Mouse (Mus musculus): ENCODE results near the gene Chrnd.

- TF ChIP-seq GATA1 (IDR thresholded peaks at IDR 0.05; ENCODE audit: low read length) (no peak), TAL1 (IDR thresholded peaks at IDR 0.05; ENCODE audit: low read length) (no peak)
Measured at GRCm38 (mm10) chr1:87156199-87156587, 34.2 kb upstream of the Chrnd start, which contains the start of gene Ecel1.
